11 mouse cellular contexts compared by ENCODE assay signal in genomic region chr7:38184786-38185185, GRCm38 (mm10). TPM values are rescaled to one million over a fixed set of nuclear protein-coding genes. Genes with fewer than 3 reads are reported as not detected.
DNase-seq lines count a peak whose midpoint lies in the region; ATAC-seq and TF ChIP-seq lines count a peak whose summit lies in the region.
"Had no signal": no experiment of that assay in that cellular context is flagged by ENCODE, and none has a peak within 500 bp of the region (broad histone marks: within the 10 kb centered on the region; RNA-seq: fewer than 3 reads in every experiment).

No protein-coding gene starts in this region.

- no peaks in the 10 kb centered on the region for H3K27me3 ChIP-seq in heart, embryonic 14.5 days (ENCODE audit: control insufficient read depth, insufficient read depth, low read length)
- H3K27me3 ChIP-seq in midbrain, embryonic 15.5 days (replicated peaks): no peaks in the 10 kb centered on the region
- H3K27me3 ChIP-seq in midbrain, embryonic 11.5 days (ENCODE audit: control insufficient read depth, insufficient read depth, low read length): no peaks in the 10 kb centered on the region
- H3K27me3 ChIP-seq in hindbrain, embryonic 14.5 days (ENCODE audit: control insufficient read depth, insufficient read depth, low read length): no peaks in the 10 kb centered on the region
- no peaks in the 10 kb centered on the region for H3K27me3 ChIP-seq in myocyte (ENCODE audit: control insufficient read depth, insufficient read depth, insufficient read length)

- WGBS in heart, embryonic 14.5 days: 86% methylated on average over 6 of the region's 6 CpGs
- WGBS in midbrain, embryonic 15.5 days: 85% methylated on average over 6 of the region's 6 CpGs
- 86% methylated on average over 6 of the region's 6 CpGs for WGBS in midbrain, embryonic 11.5 days
- WGBS in hindbrain, embryonic 14.5 days: 89% methylated on average over 6 of the region's 6 CpGs

- no peaks in the 10 kb centered on the region for H3K79me2 ChIP-seq in myocyte (ENCODE audit: control insufficient read depth, insufficient read depth)

- H3K4me3 ChIP-seq in heart, embryonic 14.5 days (ENCODE audit: control insufficient read depth in 1 of 2, insufficient read depth in 1 of 2, low read depth in 1 of 2, low read length in 2 of 2): no peak overlapping the region
- H3K4me3 ChIP-seq in midbrain, embryonic 15.5 days: no peak overlapping the region
- no peak overlapping the region for H3K4me3 ChIP-seq in midbrain, embryonic 11.5 days (ENCODE audit: low read depth, low read length)
- H3K4me3 ChIP-seq in hindbrain, embryonic 14.5 days (replicated peaks; ENCODE audit: low read length): no peak overlapping the region
- H3K4me3 ChIP-seq in myocyte: peak overlapping the region; percentile 61

- no peak overlapping the region for H3ac ChIP-seq in myocyte (ENCODE audit: control insufficient read depth, insufficient read length)

- H3K9me3 ChIP-seq in heart, embryonic 14.5 days (ENCODE audit: control insufficient read depth, low read length): no peaks in the 10 kb centered on the region
- H3K9me3 ChIP-seq in midbrain, embryonic 15.5 days: no peaks in the 10 kb centered on the region
- no peaks in the 10 kb centered on the region for H3K9me3 ChIP-seq in midbrain, embryonic 11.5 days (ENCODE audit: control insufficient read depth, low read length)
- H3K9me3 ChIP-seq in hindbrain, embryonic 14.5 days (ENCODE audit: control insufficient read depth, low read length): no peaks in the 10 kb centered on the region

- ATAC-seq in heart, embryonic 14.5 days (ENCODE audit: insufficient number of reproducible peaks, insufficient read depth, low FRiP score, low read depth): no peak
- no peak for ATAC-seq in midbrain, embryonic 15.5 days (replicated peaks)
- ATAC-seq in midbrain, embryonic 11.5 days (ENCODE audit: low FRiP score): no peak
- ATAC-seq in hindbrain, embryonic 14.5 days (ENCODE audit: low FRiP score): no peak
- ATAC-seq: activated CD4-positive, CD25-positive, alpha-beta regulatory T cell, adult 4 months had no signal

- peak overlapping the region; percentile 97; the same call in 1 of the 2 replicates for H3K4me2 ChIP-seq in heart, embryonic 14.5 days (ENCODE audit: low read length)
- H3K4me2 ChIP-seq in midbrain, embryonic 15.5 days: 0 out of 2 replicates have a peak overlapping the region, but pooled peaks have one; percentile 86
- H3K4me2 ChIP-seq in midbrain, embryonic 11.5 days: no peak overlapping the region
- H3K4me2 ChIP-seq in hindbrain, embryonic 14.5 days (replicated peaks): peak overlapping the region; percentile 98
- H3K4me2 ChIP-seq in myocyte (ENCODE audit: low read depth): no peak overlapping the region

- H3K27ac ChIP-seq in heart, embryonic 14.5 days (replicated peaks in 1 of 2; ENCODE audit: control insufficient read depth in 1 of 2, insufficient read depth in 1 of 2, low read depth in 2 of 2, low read length in 2 of 2): no peak overlapping the region
- H3K27ac ChIP-seq in midbrain, embryonic 15.5 days: no peak overlapping the region
- no peak overlapping the region for H3K27ac ChIP-seq in midbrain, embryonic 11.5 days (ENCODE audit: low read depth, low read length)
- H3K27ac ChIP-seq in hindbrain, embryonic 14.5 days: no peak overlapping the region

- no peak for DNase-seq in heart, postnatal 14 days
- no peak for DNase-seq in midbrain, embryonic 11.5 days (ENCODE audit: low spot score, missing footprints)
- no peak for DNase-seq in hindbrain, embryonic 14.5 days (ENCODE audit: low spot score)
- no peak for DNase-seq in Muller cell, postnatal 12 days (ENCODE audit: inconsistent ontology term)
- no peak for DNase-seq in cerebellum, postnatal 36 days
- DNase-seq: gastrocnemius, postnatal 36 days; thymus, adult 18-20 months had no signal

- peaks cover 8 to 9% of the 10 kb centered on the region in 2 experiments; a peak in 3 of 4 replicates for H3K4me1 ChIP-seq in heart, embryonic 14.5 days (ENCODE audit: control insufficient read depth in 2 of 2, insufficient read depth in 2 of 2, low read length in 2 of 2)
- H3K4me1 ChIP-seq in midbrain, embryonic 15.5 days: peaks cover 17% of the 10 kb centered on the region
- peaks cover 7% of the 10 kb centered on the region for H3K4me1 ChIP-seq in midbrain, embryonic 11.5 days (ENCODE audit: control insufficient read depth, insufficient read depth, low read length)
- H3K4me1 ChIP-seq in hindbrain, embryonic 14.5 days (replicated peaks; ENCODE audit: control insufficient read depth, insufficient read depth, low read length): peaks cover 11% of the 10 kb centered on the region

- peaks cover 12% of the 10 kb centered on the region for H3K36me3 ChIP-seq in heart, embryonic 14.5 days (ENCODE audit: control insufficient read depth, insufficient read depth, low read length)
- H3K36me3 ChIP-seq in midbrain, embryonic 15.5 days (replicated peaks): no peaks in the 10 kb centered on the region
- no peaks in the 10 kb centered on the region for H3K36me3 ChIP-seq in midbrain, embryonic 11.5 days (ENCODE audit: control insufficient read depth, insufficient read depth, low read length)
- H3K36me3 ChIP-seq in hindbrain, embryonic 14.5 days (replicated peaks; ENCODE audit: control insufficient read depth, insufficient read depth): no peaks in the 10 kb centered on the region; the same call in 1 of the 2 replicates
- no peaks in the 10 kb centered on the region for H3K36me3 ChIP-seq in myocyte (ENCODE audit: control insufficient read depth, insufficient read depth)

- intact Hi-C loops in heart, postnatal 14 days (cut with DNase I): no loop called here

- H3K9ac ChIP-seq in heart, embryonic 14.5 days (ENCODE audit: low read length): no peak overlapping the region
- no peak overlapping the region for H3K9ac ChIP-seq in midbrain, embryonic 15.5 days
- H3K9ac ChIP-seq in midbrain, embryonic 11.5 days (ENCODE audit: low read length): no peak overlapping the region
- peak overlapping the region; percentile 86 for H3K9ac ChIP-seq in hindbrain, embryonic 14.5 days

- TF ChIP-seq POLR2A in myocyte (IDR thresholded peaks at IDR 0.05; ENCODE audit: insufficient read length, low read depth): no peak

TF ChIP-seq in myocyte, 11 proteins besides CTCF, POLR2A, EP300 and RAD21:
- TF ChIP-seq REST (IDR thresholded peaks at IDR 0.05; ENCODE audit: insufficient read depth, insufficient read length) (no peak), POLR2AphosphoS2 (IDR thresholded peaks at IDR 0.05; ENCODE audit: insufficient read length, low read depth) (no peak), E2F4 (IDR thresholded peaks at IDR 0.05; ENCODE audit: insufficient read depth) (no peak), MYOD1 (IDR thresholded peaks at IDR 0.05; ENCODE audit: control insufficient read depth in 1 of 3, insufficient read length in 2 of 3, low read depth in 2 of 3) (no peak), TCF3 (IDR thresholded peaks at IDR 0.05; ENCODE audit: insufficient read length, low read depth) (no peak)

RNA-seq across cellular contexts. Expression of gene 1600014C10Rik, which starts 1.8 kb away (rescaled TPM):
- polyA plus RNA-seq in heart, embryonic 14.5 days (2014; fragmentation: Nextera tagmentation; extraction: Ambion mirVana): 14.4 and 15.2 TPM in 2 replicates
- 10 to 100 TPM; 26.0 to 27.3 TPM for total RNA-seq in heart, postnatal 14 days (2021)
- polyA plus RNA-seq in midbrain, embryonic 15.5 days (2015; fragmentation: Nextera tagmentation; extraction: Ambion mirVana): 29.5 and 31.9 TPM in 2 replicates
- polyA plus RNA-seq in midbrain, embryonic 11.5 days (2014; fragmentation: Nextera tagmentation; extraction: Ambion mirVana): 17.0 and 17.2 TPM in 2 replicates
- 29.2 and 33.9 TPM in 2 replicates for polyA plus RNA-seq in hindbrain, embryonic 14.5 days (2014; fragmentation: Nextera tagmentation; extraction: Ambion mirVana)
- 5.1 TPM for polyA plus RNA-seq in myocyte (2012; fragmentation: generic; extraction: Trizol)

RNA-seq across cellular contexts. Expression of gene Plekhf1, which starts 43.0 kb away (rescaled TPM):
- 4.0 TPM in 2 replicates for polyA plus RNA-seq in heart, embryonic 14.5 days (2014; fragmentation: Nextera tagmentation; extraction: Ambion mirVana)
- total RNA-seq in heart, postnatal 14 days (2021): 10 to 100 TPM; 13.9 to 16.0 TPM
- polyA plus RNA-seq in midbrain, embryonic 15.5 days (2015; fragmentation: Nextera tagmentation; extraction: Ambion mirVana): 0.48 and 0.72 TPM in 2 replicates
- 1.4 and 1.5 TPM in 2 replicates for polyA plus RNA-seq in midbrain, embryonic 11.5 days (2014; fragmentation: Nextera tagmentation; extraction: Ambion mirVana)
- polyA plus RNA-seq in hindbrain, embryonic 14.5 days (2014; fragmentation: Nextera tagmentation; extraction: Ambion mirVana): 0.66 and 0.90 TPM in 2 replicates
- polyA plus RNA-seq in myocyte (2012; fragmentation: generic; extraction: Trizol): 3.0 TPM

Comparison
In these comparisons a context has a peak if more than half of its experiments do, and no peak if none do; other contexts are left out.
1. H3K4me2 ChIP-seq: peak in heart, embryonic 14.5 days (single experiment), midbrain, embryonic 15.5 days (single experiment) and hindbrain, embryonic 14.5 days (single experiment); none in midbrain, embryonic 11.5 days (single experiment) and myocyte (single experiment).